Mouse (Mus musculus) kidney, adult 2 months (tissue): ENCODE results near the gene Grem2.

Experiments
- CTCF ChIP-seq: fragments of 200-500 bp; conservative IDR thresholded peaks from 2 replicates; pipeline ENCODE4 v1.5.1; 2011; ENCODE audit warnings: low read depth, mild to moderate bottlenecking, control low read depth, low read length, moderate library complexity, mixed read lengths; ENCODE audit not compliant: insufficient read depth, insufficient read length
- POLR2A ChIP-seq: fragments of 200-500 bp; IDR thresholded peaks from one replicate; pipeline ENCODE4 v1.6.1; 2011; ENCODE audit warnings: low read depth, low read length, control low read depth

- TF ChIP-seq CTCF (no peak), POLR2A (no peak)
Observed at GRCm38 (mm10) chr1:174902755-174903154, 18.9 kb downstream of the Grem2 start.
